Mouse (Mus musculus) forebrain, embryonic 13.5 days (tissue): ENCODE results near the gene Ogfod2. TPM values are rescaled to one million over a fixed set of nuclear protein-coding genes. Genes with fewer than 3 reads are reported as not detected.
A peak's percentile ranks its signal among the peaks of the same experiment; 100 is the strongest.

Experiments
- ATAC-seq: fragments of 200-750 bp; cut with Nextera tagmentation; 2 replicates; pipeline ENCODE4 v1.8.0; 2017
- H3K27ac ChIP-seq: fragments of 300-500 bp; sonication (generic); 2 replicates; pipeline ENCODE4 v1.5.1; 2015; ENCODE audit warnings: inconsistent platforms, mild to moderate bottlenecking, moderate library complexity
- H3K27me3 ChIP-seq: fragments of 300-500 bp; sonication (generic); 2 replicates; pipeline ENCODE4 v1.6.1; 2015; ENCODE audit warnings: mild to moderate bottlenecking, inconsistent platforms
- H3K36me3 ChIP-seq: fragments of 300-500 bp; sonication (generic); 2 replicates; pipeline ENCODE4 v1.6.1; 2015; ENCODE audit warnings: mild to moderate bottlenecking, inconsistent platforms; ENCODE audit not compliant: poor library complexity, severe bottlenecking
- H3K4me1 ChIP-seq: fragments of 300-500 bp; sonication (generic); 2 replicates; pipeline ENCODE4 v1.6.1; 2015; ENCODE audit warnings: inconsistent platforms
- H3K4me2 ChIP-seq: fragments of 300-500 bp; sonication (generic); 2 replicates; pipeline ENCODE4 v1.6.1; 2015; ENCODE audit warnings: inconsistent platforms, mild to moderate bottlenecking, moderate library complexity
- H3K4me3 ChIP-seq: fragments of 300-500 bp; sonication (generic); 2 replicates; pipeline ENCODE4 v1.5.1; 2015; ENCODE audit warnings: mild to moderate bottlenecking, inconsistent platforms
- H3K9ac ChIP-seq: fragments of 300-500 bp; sonication (generic); 2 replicates; pipeline ENCODE4 v1.6.1; 2015; ENCODE audit warnings: mild to moderate bottlenecking, inconsistent platforms
- H3K9me3 ChIP-seq: fragments of 300-500 bp; sonication (generic); replicated peaks from 2 replicates; pipeline ENCODE4 v1.6.1; 2016; ENCODE audit warnings: inconsistent platforms
- WGBS: fragments of 180-500 bp; shearing (Covaris S2); methylation state at CpG from one replicate; pipeline ENCODE4 v1.1.7; 2015; 5-methylcytosine and 5-hydroxymethylcytosine counted together
- polyA plus RNA-seq: library from polyadenylated mRNA; unstranded; fragments of >200 nt; fragmentation: Nextera tagmentation; extraction: Ambion mirVana; gene quantifications from 2 replicates; pipeline ENCODE4 v1.2.1, GENCODE M21; 2015

Ogfod2 gene
- polyA plus RNA-seq, 1 experiment from 2014 or later = 23.5 TPM

- H3K27ac ChIP-seq = no peak overlapping the region; the same call in 1 of the 2 replicates
- ATAC-seq = no peak
- peak overlapping the region; percentile 30; the same call in 1 of the 2 replicates for H3K9ac ChIP-seq
- WGBS = 57% methylated on average over 10 of the region's 10 CpGs
- no peak overlapping the region for H3K4me3 ChIP-seq
- no peaks in the 10 kb centered on the region for H3K9me3 ChIP-seq
- H3K36me3 ChIP-seq = no peaks in the 10 kb centered on the region
- H3K4me1 ChIP-seq = peaks cover 56% of the 10 kb centered on the region
- no peak overlapping the region for H3K4me2 ChIP-seq
- H3K27me3 ChIP-seq = no peaks in the 10 kb centered on the region
Observed at GRCm38 (mm10) chr5:124161831-124162230, 49.7 kb downstream of the Ogfod2 start.

- WGBS = 50% methylated on average over 5 of the region's 5 CpGs
- peak; percentile 60 for ATAC-seq
- H3K27ac ChIP-seq = no peak overlapping the region
Observed at GRCm38 (mm10) chr5:124162577-124162976, 50.5 kb downstream of the Ogfod2 start.

GRCm38 (mm10) chr5:124163445-124163844, 51.3 kb downstream of the Ogfod2 start:
- Histone ChIP-seq H3K9me3 (no peaks in the 10 kb centered on the region), H3K4me2 (no peak overlapping the region), H3K36me3 (no peaks in the 10 kb centered on the region), H3K27ac (no peak overlapping the region), H3K27me3 (no peaks in the 10 kb centered on the region), H3K4me3 (no peak overlapping the region), H3K4me1 (peaks cover 68% of the 10 kb centered on the region), H3K9ac (no peak overlapping the region)
- ATAC-seq = no peak
- 81% methylated on average over 11 of the region's 11 CpGs for WGBS

More at GRCm38 (mm10) chr5:124162577-124162976, 50.5 kb downstream of the Ogfod2 start:
- Histone ChIP-seq H3K9me3 (no peaks in the 10 kb centered on the region), H3K36me3 (no peaks in the 10 kb centered on the region), H3K4me1 (peaks cover 63% of the 10 kb centered on the region), H3K4me3 (no peak overlapping the region), H3K27me3 (no peaks in the 10 kb centered on the region), H3K9ac (no peak overlapping the region), H3K4me2 (no peak overlapping the region)

Other genes with a start within 250 kb of the Ogfod2 start
- gene Hcar2, start 246.8 kb upstream of the Ogfod2 start, polyA plus RNA-seq = not detected in 2 replicates
- 0.13 and 0.16 TPM in 2 replicates for gene Hcar1, start 232.3 kb upstream of the Ogfod2 start, polyA plus RNA-seq
- gene Denr, start 205.1 kb upstream of the Ogfod2 start, polyA plus RNA-seq = 139 and 160 TPM in 2 replicates
- gene Gm43518, start 184.9 kb upstream of the Ogfod2 start, polyA plus RNA-seq = 1.9 and 3.4 TPM in 2 replicates
- 5.1 and 6.0 TPM in 2 replicates for gene Ccdc62, start 181.6 kb upstream of the Ogfod2 start, polyA plus RNA-seq
- 16.2 and 16.8 TPM in 2 replicates for gene Hip1r, start 138.7 kb upstream of the Ogfod2 start, polyA plus RNA-seq
- 86.5 and 92.2 TPM in 2 replicates for gene Vps37b, start 80.0 kb upstream of the Ogfod2 start, polyA plus RNA-seq
- 5.8 and 6.1 TPM in 2 replicates for gene Abcb9, start 16.5 kb upstream of the Ogfod2 start, polyA plus RNA-seq
- 80.8 and 83.0 TPM in 2 replicates for gene Arl6ip4, start 3.8 kb downstream of the Ogfod2 start, polyA plus RNA-seq
- gene Pitpnm2, start 137.5 kb downstream of the Ogfod2 start, polyA plus RNA-seq = 5.4 and 6.5 TPM in 2 replicates
- 20.3 and 22.7 TPM in 2 replicates for gene Mphosph9, start 215.7 kb downstream of the Ogfod2 start, polyA plus RNA-seq
- gene 2810006K23Rik, start 215.8 kb downstream of the Ogfod2 start, polyA plus RNA-seq = 19.5 and 20.8 TPM in 2 replicates